Mouse (Mus musculus) CD4-positive, CD25-positive, alpha-beta regulatory T cell, adult 4 months (primary cell): ENCODE results near the gene Scfd2. TPM values are rescaled to one million over a fixed set of nuclear protein-coding genes. Genes with fewer than 3 reads are reported as not detected.

Source experiments
- ATAC-seq: one replicate; pipeline ENCODE4 v1.8.0; 2017
- polyA plus RNA-seq, 2 experiments: library from polyadenylated mRNA; unstranded; fragments of 100-300 nt; shearing (Covaris generic); gene quantifications; one replicate each; pipeline ENCODE4 v1.2.1; 2017

Gene Scfd2
- polyA plus RNA-seq, 2 experiments from 2014 or later = 18.6 to 20.9 TPM

DNA sequence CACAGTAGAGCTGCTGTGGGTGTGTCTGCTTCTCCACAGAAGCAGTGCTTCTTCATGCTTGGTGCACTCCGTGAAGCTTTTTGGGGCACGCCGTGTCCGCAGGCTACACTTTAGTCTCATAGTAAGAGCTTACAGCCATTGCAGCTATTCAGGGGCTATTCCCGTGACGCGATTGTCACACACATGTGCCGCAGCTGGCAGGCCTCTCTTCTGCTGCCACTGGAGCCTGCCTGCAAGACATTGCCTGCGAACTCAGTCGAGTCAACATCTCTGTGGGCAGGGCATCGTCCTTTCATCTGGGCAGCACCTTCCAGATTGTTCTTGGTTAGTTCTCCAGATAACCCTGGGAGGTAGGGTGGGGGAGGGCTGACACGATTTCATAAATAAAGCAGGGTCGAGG, 331.8 kb downstream of the Scfd2 start:
- no peak for ATAC-seq

DNA sequence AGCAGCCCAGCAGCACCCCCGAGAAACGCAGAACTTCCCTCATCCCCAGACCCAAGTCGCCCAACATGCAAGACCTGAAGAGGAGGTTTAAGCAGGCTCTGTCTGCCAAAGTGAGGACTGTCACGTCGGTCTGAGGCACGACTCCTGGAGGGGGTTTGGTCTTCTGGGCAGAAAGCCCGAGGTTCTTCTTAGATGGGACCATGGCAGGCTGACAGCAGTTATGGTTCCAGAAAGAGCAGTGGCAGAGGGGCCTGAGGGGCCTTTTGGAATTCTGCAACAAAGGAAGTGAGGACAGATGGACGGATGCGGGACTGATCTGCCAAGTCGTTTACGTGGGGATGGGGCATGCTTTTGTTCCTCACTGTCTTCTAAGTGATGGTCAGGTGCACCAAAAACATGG, 333.1 kb downstream of the Scfd2 start:
- ATAC-seq = no peak

DNA sequence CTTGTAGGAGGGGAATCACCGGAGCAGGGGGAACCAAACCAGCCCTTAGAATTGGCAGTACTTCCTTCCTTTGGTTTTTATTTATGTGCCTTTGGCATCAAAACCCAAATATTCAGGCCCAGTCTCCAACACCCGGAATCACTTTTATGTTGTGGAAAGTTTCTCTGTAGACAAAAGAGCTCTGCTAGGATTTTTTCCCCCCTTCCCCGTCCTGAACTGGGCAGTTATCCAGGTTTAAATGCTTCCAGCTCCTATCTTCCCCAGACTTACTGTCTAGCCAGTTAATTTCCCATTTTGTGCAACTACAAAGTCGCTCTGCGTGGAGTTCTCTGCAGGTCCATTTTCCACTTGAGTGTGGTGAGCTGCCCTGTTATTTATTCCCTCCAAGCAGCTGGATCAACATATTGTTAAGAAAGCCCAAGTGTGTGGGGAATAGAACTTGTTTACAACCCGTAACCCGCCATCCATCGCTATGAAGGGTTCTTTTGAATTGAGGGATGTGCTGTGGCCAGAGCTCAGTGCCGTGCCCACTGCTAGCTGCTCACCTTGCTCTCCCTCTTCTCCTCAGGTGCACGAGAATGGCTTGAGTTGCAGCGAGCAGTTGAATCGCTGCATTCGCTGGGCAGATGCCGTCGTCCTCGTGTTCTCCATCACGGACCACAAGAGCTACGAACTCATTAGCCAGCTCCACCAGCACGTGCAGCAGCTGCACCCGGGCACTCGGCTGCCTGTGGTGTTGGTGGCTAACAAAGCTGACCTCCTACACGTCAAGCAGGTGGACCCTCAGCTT, 333.8 kb downstream of the Scfd2 start:
- no peak for ATAC-seq

DNA sequence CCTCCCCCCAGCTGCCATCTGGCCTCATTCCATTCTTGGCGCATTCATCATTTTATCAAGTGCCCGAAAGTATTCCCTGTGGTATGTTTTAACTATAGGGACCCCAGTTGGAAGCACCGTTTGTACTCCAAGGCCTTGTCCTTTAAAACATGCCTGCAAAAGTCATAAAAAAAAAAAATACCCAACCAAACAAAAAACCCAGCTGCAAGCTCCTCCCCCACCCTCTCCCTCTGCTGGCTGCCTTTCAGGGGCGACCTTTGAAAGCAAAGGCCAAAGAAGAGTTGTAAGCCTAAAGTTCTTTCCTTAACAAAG, 335.3 kb downstream of the Scfd2 start:
- no peak for ATAC-seq

DNA sequence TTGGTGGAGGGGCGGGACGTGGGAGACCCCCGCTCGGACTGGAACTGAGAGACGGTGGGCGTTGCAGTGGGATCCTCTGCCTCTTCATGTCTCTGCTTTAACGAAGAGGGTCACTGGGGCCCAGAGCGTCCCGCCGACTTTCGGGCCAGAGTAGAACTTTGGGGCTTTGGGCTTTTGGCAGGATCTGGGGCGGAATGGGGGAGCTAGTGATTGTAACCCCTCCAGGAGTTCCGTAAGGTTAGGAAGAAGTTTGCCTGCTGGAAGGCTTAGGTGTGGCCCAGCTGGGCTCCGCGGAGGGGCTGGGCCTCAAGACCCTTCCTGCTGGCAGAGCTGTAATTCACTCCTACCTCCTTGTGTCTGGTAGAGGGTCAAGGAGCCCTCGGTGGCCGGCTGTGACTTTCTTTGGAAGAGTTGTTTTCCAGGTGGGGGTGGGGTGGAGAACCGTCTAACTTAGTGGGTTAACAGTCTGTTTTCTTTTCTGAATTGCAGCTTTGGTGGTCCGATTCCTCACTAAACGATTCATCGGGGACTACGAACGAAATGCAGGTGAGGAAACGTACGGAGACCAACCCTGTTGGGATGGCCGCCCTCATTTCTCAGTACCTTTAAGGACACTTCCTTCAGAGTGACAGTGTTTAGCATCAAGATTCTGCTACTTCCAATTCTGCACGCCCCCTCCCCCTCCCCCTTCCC, 335.8 kb downstream of the Scfd2 start:
- no peak for ATAC-seq

DNA sequence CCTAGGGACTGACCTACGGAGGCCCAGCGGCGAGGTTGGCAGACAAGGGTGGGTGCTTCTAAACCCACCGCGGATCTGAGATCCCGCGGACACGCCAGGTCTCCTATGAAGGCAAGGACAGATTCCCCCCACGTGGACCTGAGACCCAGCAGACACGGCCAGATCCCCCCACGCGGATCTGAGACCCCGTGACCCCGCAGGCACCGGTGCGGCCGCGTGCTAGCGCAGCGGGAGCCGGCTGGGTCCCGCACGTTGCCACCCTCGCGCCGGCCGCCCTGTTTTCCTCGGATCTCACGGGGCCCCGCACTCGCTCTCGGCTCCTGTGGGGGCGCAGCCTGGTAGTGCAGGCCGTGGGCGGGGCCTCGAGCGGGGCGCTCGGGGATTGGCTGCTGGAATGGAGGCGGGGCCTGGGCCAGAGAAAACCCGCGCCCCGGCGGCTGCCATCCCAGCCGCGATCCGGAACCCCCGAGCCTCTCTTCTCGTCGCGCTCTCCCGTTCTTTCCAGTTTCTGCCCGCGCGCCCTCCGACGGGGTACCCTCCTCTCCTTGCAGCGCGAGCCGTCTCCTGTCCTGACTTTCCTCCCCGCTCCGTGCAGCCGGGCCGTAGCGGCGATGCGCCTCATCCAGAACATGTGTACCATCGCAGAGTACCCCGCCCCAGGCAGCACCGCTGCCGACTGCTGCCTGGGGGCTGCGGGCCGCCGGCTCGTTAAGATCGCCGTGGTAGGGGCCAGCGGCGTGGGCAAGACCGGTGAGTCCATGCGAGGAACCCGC, 336.5 kb downstream of the Scfd2 start, which contains the start of gene Rasl11b:
Gene Rasl11b, plus strand, starts transcription at position 446 of the 773 bp plus-strand sequence.
- ATAC-seq = peak; percentile 97

DNA sequence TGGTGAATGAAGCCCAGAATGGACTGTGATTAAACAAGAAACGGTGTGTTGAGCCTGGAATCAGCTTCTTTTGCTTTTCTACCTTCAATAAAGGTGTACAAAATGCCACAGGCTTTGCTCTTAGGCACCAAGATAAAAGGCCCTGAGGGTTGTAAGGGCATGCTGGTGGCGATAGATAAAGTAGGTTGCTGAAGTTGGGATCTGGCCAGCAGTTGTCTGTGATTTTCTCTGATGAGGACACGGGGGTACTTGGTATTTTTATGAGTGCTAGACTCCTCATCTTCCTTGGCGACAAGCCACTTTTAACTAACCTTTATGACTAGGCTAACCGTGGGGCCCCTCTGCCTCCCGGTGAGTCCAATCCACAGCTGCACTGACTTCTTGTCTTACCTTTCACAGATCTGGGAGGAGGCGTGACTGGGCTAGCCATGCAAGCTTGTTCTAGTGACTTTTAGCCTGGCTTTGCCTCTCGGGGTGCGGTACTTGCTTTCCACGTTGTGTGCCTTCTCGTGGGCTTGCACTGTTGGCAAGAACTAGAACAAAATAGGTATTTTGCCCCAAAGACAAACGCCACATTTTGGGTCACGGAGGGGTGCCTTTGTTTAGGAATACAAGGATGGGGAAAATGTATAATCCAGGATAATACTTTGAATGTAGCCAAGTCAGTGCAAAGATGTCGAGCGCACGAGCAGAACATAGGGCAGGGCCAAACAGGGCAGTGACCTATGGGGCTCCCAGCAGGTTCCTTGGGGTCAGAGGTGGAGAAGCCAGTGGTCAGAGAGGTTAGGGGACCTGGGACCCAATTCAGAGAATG, 337.3 kb downstream of the Scfd2 start:
- no peak for ATAC-seq

DNA sequence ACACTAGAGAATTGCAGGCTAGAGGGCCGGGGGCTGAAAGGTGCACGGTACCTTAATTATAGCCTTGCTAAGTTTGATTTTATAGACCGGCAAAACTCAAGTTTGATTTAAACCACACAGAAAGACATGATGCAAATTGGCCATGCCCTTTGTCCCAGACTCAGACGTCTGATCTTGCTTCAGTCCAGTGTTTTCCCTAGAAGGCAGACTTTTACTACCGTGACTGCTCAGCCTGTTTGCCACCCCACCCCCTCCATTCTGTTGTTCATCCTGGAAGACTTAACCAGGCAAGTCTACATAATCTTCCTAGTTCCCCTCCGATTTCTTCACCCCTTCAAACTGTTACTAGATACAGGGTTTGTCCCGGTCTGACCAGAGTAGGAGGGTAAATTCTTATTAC, 337.9 kb downstream of the Scfd2 start:
- no peak for ATAC-seq

DNA sequence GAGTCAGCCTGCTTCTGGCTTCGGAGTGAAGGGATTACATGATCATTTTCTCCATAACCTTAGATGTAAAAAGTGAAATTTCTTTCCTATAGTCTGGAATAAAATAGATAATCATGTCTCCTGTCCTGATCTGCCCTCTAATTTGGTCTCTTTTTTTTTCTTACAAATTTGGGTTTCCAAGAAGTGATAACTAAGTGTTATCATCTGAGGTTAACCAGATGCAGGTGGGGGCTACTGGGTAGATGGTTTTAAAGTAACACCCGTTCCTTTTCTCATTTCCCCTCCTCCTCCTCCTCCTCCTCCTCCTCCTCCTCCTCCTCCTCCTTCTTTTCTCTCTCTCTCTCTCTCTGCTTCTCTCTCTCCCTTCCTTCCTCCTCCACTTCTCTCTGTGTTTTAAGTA, 338.6 kb downstream of the Scfd2 start:
- ATAC-seq = no peak

DNA sequence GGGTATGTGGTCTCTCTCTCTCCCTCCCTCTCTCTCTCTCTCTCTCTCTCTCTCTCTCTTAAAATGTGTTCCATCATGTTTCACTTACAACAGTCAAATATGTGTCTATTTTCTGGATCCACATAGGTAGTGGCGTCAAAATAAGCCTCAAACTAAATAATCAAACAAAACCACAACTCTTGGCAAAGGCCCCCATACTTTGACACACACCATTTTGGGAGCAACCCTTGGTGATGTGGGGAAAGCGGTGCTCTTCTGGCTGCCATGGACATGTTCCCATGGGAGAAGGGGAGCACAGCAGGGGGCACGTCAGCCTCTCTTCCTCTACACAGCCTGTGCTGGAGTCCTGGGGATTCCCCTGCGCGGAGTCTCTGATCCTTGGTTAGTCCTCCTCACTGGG, 340.6 kb downstream of the Scfd2 start:
- no peak for ATAC-seq

DNA sequence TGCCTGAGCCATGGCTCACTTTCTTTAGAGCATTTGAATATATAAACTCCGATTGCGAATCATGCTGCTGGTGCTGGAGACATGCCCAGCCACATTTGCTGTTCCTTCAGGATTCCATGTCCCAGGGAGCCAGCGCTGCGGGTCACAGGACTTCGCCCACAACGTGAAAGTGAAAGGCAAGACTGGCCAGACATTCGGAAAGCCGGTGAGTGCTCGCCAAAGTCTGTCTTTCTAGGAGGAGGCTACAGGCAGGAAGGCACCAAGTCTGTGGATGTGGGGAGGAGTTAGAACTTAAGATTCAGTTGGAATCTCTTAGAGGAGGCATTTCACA, 341.4 kb downstream of the Scfd2 start:
- ATAC-seq = no peak

DNA sequence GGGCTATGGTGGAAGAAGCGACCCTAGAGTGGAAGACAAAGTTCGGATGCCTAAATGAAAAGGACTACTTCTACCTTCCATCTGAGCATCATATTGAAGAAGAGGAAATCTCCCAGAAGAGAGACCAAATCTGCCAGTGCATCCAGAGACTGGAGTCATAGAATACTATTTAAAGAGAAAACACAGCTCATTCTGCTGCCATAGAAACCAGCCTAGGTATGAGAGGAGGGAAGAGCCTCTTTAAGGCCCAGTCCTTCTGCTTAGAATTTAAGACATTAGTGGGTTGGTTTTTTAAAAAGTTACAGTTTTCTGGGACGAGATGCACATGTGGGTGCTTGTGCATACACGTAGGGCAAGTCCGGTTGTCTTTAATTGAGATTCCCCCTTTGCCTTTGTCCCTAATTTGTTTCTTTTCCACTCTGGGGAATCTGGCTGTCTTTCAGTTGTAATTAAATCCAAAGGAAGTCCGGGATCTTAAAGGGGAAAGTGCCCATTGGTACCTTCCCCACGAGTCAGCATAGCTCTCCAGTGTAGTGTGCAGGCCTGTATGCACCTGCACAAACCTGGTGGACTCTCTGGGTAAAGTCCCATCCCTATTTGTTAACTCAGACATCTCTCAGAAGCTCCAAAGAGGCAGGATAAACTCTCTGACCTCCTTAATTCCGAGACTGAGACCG, 341.9 kb downstream of the Scfd2 start:
- ATAC-seq = no peak

DNA sequence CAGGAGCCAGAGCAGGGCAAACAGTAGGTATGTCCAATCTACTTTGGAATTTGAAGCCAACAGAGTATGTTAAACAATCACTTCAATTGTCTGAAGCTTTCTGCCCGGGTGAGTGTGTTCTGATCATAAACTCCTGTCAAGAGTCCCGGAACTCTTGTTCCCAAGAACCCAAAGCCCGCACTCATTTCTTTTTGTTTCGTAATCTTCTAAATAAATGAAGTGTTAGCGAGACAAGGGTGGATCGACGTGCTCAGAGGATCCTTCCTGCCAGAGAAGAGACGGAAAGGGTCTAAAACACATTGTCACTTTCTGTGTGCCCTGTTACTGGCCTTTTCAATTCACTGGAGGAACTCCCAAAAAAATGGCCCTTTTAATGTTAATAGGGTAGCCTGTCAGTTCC, 342.7 kb downstream of the Scfd2 start:
- ATAC-seq = no peak

DNA sequence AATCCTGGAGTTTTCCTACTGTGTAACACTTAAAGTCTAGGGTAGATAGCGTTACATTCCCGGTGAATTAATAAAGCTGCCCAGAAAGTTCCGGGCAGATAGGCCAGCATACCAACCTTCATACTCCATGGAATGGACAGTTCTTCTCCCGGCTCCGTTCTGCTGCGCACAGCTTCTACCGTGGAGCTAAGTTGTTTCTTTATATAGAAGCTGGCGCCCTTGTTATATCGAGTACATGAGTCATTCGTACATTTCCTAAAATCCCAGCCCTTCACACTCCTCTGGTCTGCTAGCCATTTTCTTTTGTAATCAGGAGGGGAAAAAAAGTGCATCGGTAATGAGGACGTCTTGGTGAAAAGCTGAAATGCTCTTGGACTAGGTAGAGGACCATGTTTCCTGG, 343.5 kb downstream of the Scfd2 start:
- ATAC-seq = no peak

DNA sequence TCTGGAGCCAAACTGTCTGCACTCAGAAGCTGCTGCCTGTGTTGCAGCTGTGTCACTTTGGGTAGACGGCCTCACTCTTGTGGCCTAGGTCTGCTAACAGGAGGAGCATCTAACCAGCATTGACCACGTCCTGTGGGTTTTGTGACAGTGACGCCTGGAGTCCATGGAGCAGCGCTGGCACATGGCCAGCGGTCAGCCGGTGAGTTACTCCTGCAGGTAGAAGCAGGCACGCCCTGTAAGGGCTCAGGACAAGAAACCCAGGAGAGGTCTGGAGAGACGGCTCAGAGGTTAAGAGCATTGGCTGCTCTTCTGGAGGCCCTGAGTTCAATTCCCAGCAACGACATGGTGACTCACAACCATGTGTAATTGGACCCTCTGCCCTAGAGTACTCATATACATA, 347.0 kb downstream of the Scfd2 start:
- ATAC-seq = no peak

DNA sequence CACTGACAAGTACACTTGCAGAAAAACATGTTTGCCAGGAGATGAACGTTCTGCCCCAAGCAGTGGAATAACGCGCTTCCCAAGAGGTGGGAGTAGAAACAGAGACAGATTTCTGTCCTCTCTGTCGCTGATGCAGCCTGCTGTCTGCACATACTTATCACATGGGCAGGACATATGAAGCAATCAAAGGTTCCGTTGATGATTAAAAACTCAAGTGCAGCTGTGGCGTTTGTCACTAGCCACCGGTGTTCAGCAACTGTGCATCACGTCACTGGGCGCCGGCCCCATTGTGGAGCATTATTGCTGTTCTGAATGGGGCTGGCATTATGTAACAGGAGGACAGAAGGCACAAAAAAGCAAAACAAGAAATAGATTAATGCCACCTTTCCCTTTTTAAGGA, 348.4 kb downstream of the Scfd2 start:
- no peak for ATAC-seq

DNA sequence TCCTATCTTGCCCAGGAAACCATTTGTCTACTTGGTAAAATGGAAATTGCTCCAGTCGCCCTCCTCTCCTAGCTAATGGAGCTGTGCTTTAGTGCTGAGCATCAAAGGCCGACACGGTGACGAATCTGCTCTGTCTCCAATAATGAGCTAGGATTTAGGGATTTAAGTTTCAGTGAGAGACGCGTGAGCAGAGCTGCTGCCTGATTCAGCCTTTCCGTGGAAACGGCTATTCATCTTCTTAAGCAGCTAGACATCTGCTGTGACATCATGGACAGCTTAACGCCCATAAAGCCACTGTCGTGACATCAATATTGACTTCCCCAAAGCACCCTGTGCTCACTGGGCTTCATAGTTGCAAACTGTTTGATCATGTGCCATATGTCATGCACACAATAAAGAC, 351.3 kb downstream of the Scfd2 start:
- no peak for ATAC-seq

DNA sequence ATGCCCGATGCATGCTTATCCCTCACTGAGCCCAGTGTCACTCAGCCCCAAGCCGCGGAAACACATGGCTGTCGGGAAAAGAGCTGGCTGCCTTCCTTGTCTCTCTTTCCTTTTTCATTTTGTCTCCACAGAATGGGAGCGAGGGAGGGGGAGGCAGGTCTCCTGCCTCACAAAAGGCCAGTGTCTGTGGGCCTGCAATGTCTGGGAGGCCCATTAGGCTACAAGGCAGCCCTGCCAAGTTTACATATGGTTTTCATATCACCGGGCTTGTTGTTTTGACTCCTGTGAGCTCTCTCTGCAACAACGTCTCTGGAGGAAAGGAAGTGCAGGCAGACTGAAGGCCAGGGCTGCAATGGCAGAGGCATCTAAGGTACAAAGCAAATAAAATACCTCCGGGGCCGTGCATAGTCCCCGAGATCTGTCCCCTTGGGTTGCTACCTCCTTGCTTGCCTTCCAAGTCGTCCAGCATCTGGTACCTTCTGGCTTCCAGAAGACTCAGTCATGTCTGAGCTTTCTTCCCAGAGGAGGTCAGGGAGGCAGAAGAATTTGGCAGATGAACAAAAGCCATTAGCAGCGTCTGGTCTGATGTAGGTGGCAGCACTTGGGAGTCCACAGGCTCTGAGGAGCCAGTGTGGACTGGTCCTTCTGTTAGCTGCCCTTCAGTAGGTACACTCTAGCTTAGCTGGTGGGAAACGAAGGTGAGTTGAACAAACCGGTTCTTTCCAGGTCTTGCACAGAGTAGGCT, 355.9 kb downstream of the Scfd2 start:
- no peak for ATAC-seq

DNA sequence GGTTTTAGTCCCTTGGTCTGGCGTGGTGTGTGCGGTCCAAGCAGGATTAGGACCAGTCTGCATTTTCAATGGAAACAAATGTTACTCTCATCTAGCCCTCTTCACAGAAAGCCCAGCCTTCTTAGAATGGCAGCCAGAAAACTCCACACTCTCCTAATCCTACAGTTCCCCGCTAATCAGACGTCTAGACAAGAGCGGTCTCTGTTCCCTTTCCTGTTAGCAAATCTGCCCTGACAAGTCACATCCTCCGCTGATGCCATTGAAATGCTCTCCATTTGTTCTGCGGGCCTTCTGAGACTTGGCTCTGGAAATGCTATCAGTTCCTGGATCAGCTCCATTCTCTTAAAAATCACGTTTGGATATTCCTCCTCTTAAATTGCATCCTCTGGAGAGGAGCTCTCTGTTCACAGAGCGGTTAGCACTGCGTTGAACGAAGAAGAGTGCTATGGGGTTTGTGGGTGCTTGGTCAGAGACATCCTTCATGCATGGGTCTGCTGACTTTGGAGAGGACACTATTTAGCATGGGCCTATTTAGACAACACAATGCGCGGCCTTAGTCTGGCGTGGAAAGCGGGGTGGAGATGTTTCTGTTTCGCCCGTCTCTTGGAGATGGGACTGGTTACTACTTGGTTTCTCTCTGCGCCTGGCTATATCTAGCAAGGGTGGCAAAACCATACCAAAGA, 358.3 kb downstream of the Scfd2 start:
- ATAC-seq = no peak

DNA sequence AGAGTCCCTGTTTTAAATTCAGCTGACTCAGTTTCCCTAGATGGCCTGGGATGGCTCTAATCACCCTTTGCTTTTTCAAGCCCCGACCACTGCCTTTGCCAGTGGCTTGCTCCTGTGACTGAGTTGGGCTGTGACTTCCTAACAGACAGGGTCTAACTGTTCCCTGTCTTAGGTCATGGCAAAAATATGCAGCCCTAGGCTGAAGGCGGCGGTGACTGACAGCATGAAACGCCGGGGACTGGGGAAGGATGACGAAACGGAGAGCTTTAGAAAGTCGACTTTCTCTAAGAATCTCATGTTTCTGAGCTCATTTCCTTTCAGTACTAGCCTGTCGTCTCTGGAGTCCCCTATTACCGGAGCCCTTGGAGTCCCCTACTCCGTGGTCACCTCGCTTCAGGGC, 359.4 kb downstream of the Scfd2 start:
- ATAC-seq = no peak

DNA sequence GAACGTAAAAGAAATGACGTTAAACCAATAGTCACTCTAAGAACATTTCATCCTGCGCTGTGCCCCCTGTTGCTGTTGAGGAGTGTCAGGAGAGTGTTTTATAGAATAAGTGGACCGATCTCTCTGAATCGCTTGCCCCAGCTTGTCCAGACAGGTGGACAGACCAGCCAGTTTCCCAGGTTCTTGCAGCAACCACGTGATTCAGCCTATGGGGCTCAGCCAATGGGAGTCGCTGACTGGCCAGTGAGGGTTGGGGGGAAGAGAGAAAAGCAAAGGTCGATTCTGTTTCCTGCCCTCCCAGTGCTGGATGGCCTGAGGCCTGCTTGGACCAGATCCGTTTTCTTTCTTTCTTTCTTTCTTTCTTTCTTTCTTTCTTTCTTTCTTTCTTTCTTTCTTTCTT, 359.8 kb downstream of the Scfd2 start:
- no peak for ATAC-seq
